Mouse (Mus musculus) ES-Bruce4 (cell line): ENCODE results near the gene Pard3.

Experiments
- CTCF ChIP-seq: IDR thresholded peaks from one replicate; pipeline ENCODE4 v1.8.1; 2011; ENCODE audit warnings: low read depth, low read length
- EP300 ChIP-seq: IDR thresholded peaks from 2 replicates; pipeline ENCODE4 v1.6.1; 2011; ENCODE audit warnings: low read depth, low read length; ENCODE audit not compliant: insufficient read depth
- POLR2A ChIP-seq: IDR thresholded peaks from one replicate; pipeline ENCODE4 v1.8.1; 2011; ENCODE audit warnings: low read length; ENCODE audit not compliant: insufficient read depth

DNA sequence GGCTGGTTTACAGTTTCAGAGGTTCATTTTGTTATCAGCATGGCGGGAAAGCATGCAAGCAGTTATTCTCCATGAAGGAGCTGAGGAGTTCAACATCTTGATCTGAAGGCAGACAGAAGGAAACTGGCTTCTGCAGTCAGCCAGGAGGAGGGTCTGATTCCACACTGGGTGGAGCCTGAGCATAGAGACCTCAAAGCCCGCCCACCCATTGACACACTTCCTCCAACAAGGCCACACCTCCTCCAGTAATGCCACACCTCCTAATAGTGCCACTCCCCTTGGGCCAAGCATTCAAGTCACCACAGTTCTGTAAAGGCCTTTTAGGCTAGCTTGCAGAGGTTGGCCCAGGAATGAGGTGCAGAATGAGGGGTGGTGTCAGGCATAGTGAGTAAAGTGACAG is 478.5 kb downstream of the Pard3 start:
- TF ChIP-seq CTCF = no peak
- TF ChIP-seq POLR2A = no peak
- no peak for TF ChIP-seq EP300
